Mouse (Mus musculus): Measurements from ENCODE around the gene Fam71b.

GRCm38 (mm10) chr11:46377819-46378782 is 18.3 kb upstream of the Fam71b start:
- TF ChIP-seq CTCF (IDR thresholded peaks at IDR 0.05; ENCODE audit: control insufficient read depth, insufficient read depth, insufficient replicate concordance, low read depth, low read length), result no peak
- no peak for TF ChIP-seq POLR2A (IDR thresholded peaks at IDR 0.05; ENCODE audit: control insufficient read depth, low read depth, low read length)

Data from testis, adult 2 months (tissue).